Mouse (Mus musculus) ovary, postnatal 36 days (tissue): ENCODE measurements at regions not wholly inside any gene's neighbourhood (a gene's known extent, or its start where the extent isn't known, plus 50 kb on each side); places are given as distances from the start of the nearest gene placed in this dataset.

Source experiments
- DNase-seq: peaks from one replicate; pipeline ENCODE4 v3.0.0; 2022; ENCODE audit warnings: low spot score, mixed read lengths

- DNase-seq: no peak
These were observed 104.2 kb downstream of the Dyrk2 start for GRCm38 (mm10) chr10:118765544-118766441.

GRCm38 (mm10) chr10:118766826-118767225 is 103.2 kb downstream of the Dyrk2 start:
- no peak for DNase-seq

- no peak for DNase-seq
These were observed 100.3 kb downstream of the Dyrk2 start for GRCm38 (mm10) chr10:118769751-118770150.

GRCm38 (mm10) chr10:118778656-118779055 is 91.4 kb downstream of the Dyrk2 start:
- DNase-seq: no peak

- DNase-seq: no peak
These were observed 89.0 kb downstream of the Dyrk2 start for GRCm38 (mm10) chr10:118780831-118781569.

GRCm38 (mm10) chr10:118781811-118782232 is 88.2 kb downstream of the Dyrk2 start:
- no peak for DNase-seq

- DNase-seq: no peak
These were observed 87.4 kb downstream of the Dyrk2 start for GRCm38 (mm10) chr10:118782646-118783045.

- no peak for DNase-seq
These were observed 82.7 kb downstream of the Dyrk2 start for GRCm38 (mm10) chr10:118787280-118787690.

- no peak for DNase-seq
These were observed 77.5 kb downstream of the Dyrk2 start for GRCm38 (mm10) chr10:118792352-118793100.

- DNase-seq: no peak
These were observed 76.2 kb downstream of the Dyrk2 start for GRCm38 (mm10) chr10:118793794-118794193.

GRCm38 (mm10) chr10:118794395-118795060 is 75.5 kb downstream of the Dyrk2 start:
- DNase-seq: no peak

GRCm38 (mm10) chr10:118795061-118795407 is 75.0 kb downstream of the Dyrk2 start:
- DNase-seq: no peak

- DNase-seq: no peak
These were observed 73.5 kb downstream of the Dyrk2 start for GRCm38 (mm10) chr10:118796512-118796911.

- no peak for DNase-seq
These were observed 72.8 kb downstream of the Dyrk2 start for GRCm38 (mm10) chr10:118797256-118797655.

GRCm38 (mm10) chr10:118799767-118800166 is 70.2 kb downstream of the Dyrk2 start:
- no peak for DNase-seq

GRCm38 (mm10) chr10:118803922-118804557 is 66.0 kb downstream of the Dyrk2 start:
- no peak for DNase-seq

GRCm38 (mm10) chr10:118804574-118804973 is 65.4 kb downstream of the Dyrk2 start:
- DNase-seq: no peak
